Mouse (Mus musculus): ENCODE results near the gene Mybpc2. TPM values are rescaled to one million over a fixed set of nuclear protein-coding genes. Genes with fewer than 3 reads are reported as not detected.

Mybpc2 gene
- polyA plus RNA-seq, 1 experiment from 2014 or later: 4.5 TPM

DNA sequence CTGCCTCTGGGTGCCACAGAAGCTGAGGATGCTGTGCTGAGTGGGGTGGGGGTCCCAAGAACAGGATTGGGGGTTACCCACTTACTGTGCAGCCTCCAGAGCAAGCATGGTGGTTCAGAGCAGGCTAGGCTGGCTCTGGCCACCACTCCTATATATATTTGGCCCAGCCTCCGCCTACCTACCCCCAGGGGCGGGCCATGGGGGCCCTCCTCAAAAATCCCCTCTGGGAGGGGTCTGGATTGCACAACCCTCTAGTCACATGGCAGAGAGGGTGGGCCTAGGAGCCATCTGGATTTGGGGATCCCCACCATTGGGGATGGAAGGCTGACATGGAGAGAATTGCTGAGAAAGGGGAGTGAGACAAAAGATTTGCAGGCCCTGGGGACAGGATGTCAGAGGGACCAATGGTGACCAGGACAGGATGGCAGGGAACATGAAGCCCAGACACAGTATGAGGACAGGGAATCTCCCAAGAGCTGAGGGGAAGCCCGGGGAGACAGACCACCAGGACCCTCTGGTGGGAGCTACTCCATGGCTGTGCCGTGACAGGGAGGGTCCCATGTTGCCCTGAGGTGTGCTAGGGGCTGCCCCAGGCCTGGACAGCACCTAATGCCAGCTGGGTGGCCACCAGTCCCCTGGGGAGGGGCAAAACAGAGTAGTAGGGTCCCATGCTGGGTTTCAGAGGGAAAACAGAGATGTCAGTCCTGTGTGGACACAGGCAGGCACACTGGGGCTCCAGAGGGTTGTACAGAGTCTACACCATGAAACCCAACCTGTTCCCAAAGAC lies 7.7 kb upstream of the Mybpc2 start, which contains the start of gene Spib:
Gene Spib, minus strand, starts transcription at position 126 of the 787 bp plus-strand sequence.
- Histone ChIP-seq H3K27me3 (ENCODE audit: control insufficient read depth, insufficient read depth, low read length) (peaks cover 8% of the 10 kb centered on the region), H3K9ac (ENCODE audit: low read length) (no peak within 1 kb of the TSS), H3K9me3 (replicated peaks; ENCODE audit: control insufficient read depth, low read length) (no peaks in the 10 kb centered on the region), H3K27ac (ENCODE audit: low read length) (no peak within 1 kb of the TSS; the same call in 1 of the 2 replicates), H3K4me3 (ENCODE audit: low read length) (peak within 1 kb of the TSS; percentile 4; the same call in 1 of the 2 replicates), H3K4me1 (ENCODE audit: control insufficient read depth, insufficient read depth, low read length) (peaks cover 13% of the 10 kb centered on the region), H3K36me3 (ENCODE audit: control insufficient read depth, insufficient read depth) (peaks cover 16% of the 10 kb centered on the region), H3K4me2 (ENCODE audit: low read depth, low read length) (no peak within 1 kb of the TSS)
- ATAC-seq (replicated peaks; ENCODE audit: extremely low read depth, insufficient read depth, low FRiP score): no peak
- 87% methylated on average over 4 of the region's 4 CpGs for WGBS

DNA sequence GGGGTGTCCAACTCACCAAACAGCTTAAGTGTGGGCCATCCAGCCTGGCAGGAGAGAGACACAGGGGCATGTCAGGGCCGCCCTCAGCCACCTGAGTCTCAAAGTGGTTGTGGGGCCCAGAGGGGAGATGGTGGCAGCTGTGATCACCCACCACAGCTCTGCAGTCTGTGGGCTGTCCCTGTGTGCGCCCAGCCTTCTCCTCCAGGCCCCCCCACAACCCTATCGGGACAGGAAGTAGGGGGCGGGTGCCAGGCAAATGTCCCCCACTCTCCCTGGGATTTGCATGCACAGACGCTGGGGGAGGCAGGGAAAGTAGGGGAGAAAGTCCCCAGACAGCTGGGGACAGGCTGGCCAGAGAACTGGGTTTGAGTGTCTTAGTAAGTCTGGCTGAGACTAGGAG lies 6.8 kb upstream of the Mybpc2 start:
- Histone ChIP-seq H3K27me3 (ENCODE audit: control insufficient read depth, insufficient read depth, low read length) (peaks cover 11% of the 10 kb centered on the region), H3K4me1 (ENCODE audit: control insufficient read depth, insufficient read depth, low read length) (peaks cover 4% of the 10 kb centered on the region; the same call in 1 of the 2 replicates), H3K27ac (ENCODE audit: low read length) (no peak overlapping the region; the same call in 1 of the 2 replicates), H3K4me2 (ENCODE audit: low read depth, low read length) (no peak overlapping the region), H3K9me3 (replicated peaks; ENCODE audit: control insufficient read depth, low read length) (no peaks in the 10 kb centered on the region), H3K9ac (ENCODE audit: low read length) (no peak overlapping the region), H3K4me3 (ENCODE audit: low read length) (peak overlapping the region; percentile 4; the same call in 1 of the 2 replicates), H3K36me3 (ENCODE audit: control insufficient read depth, insufficient read depth) (peaks cover 14% of the 10 kb centered on the region)
- no peak for ATAC-seq (replicated peaks; ENCODE audit: extremely low read depth, insufficient read depth, low FRiP score)
- 26% methylated on average over 5 of the region's 5 CpGs for WGBS

DNA sequence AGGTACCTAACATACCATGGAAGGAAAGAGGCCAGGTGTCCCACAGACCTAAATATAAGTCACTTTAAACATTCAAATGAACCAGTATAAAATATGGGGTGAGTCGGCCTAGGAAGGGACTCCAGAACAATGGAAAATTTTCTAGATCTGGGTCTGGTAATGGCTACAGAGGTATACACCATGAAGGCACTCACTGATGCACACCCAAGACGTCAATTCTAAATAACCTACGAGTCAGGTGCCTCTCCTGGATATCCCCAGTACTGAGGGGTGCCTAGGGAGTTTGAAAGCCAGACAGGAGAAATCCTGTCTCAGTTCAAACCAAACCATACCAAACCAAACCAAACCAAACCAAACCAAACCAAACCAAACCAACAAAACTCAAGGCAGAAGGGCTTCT lies 6.1 kb upstream of the Mybpc2 start:
- Histone ChIP-seq H3K9me3 (replicated peaks; ENCODE audit: control insufficient read depth, low read length) (no peaks in the 10 kb centered on the region), H3K27ac (ENCODE audit: low read length) (no peak overlapping the region), H3K4me1 (ENCODE audit: control insufficient read depth, insufficient read depth, low read length) (peaks cover 2% of the 10 kb centered on the region), H3K4me2 (ENCODE audit: low read depth, low read length) (no peak overlapping the region), H3K9ac (ENCODE audit: low read length) (no peak overlapping the region), H3K36me3 (ENCODE audit: control insufficient read depth, insufficient read depth) (peaks cover 7% of the 10 kb centered on the region), H3K27me3 (ENCODE audit: control insufficient read depth, insufficient read depth, low read length) (peaks cover 11% of the 10 kb centered on the region), H3K4me3 (ENCODE audit: low read length) (no peak overlapping the region)
- 83% methylated on average over 3 of the region's 3 CpGs for WGBS
- no peak for ATAC-seq (replicated peaks; ENCODE audit: extremely low read depth, insufficient read depth, low FRiP score)

DNA sequence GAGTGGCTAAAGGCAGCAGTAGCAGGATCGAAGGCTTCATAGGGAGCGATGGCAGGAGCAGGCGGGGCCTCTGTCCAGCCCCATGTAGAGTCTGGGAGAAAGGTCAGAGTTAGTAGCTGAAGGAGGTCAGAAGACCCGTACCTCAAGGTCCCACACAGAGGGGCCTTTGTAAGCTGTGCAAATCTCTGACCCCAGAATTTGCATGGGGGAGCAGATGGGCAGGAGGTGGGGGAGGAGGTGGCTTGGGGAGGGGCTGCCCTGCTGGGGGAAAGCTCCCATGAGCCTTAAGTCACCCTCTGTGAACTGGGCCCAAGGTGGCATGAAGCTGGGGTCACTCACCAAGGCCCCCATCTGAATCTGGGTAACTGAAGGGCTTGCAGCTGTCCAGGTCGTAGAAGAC lies 5.1 kb upstream of the Mybpc2 start:
- Histone ChIP-seq H3K36me3 (ENCODE audit: control insufficient read depth, insufficient read depth) (peaks cover 4% of the 10 kb centered on the region; the same call in 1 of the 2 replicates), H3K9me3 (replicated peaks; ENCODE audit: control insufficient read depth, low read length) (no peaks in the 10 kb centered on the region), H3K4me3 (ENCODE audit: low read length) (no peak overlapping the region), H3K4me2 (ENCODE audit: low read depth, low read length) (no peak overlapping the region), H3K9ac (ENCODE audit: low read length) (no peak overlapping the region), H3K4me1 (ENCODE audit: control insufficient read depth, insufficient read depth, low read length) (peaks cover 12% of the 10 kb centered on the region), H3K27ac (ENCODE audit: low read length) (no peak overlapping the region), H3K27me3 (ENCODE audit: control insufficient read depth, insufficient read depth, low read length) (peaks cover 11% of the 10 kb centered on the region)
- no peak for ATAC-seq (replicated peaks; ENCODE audit: extremely low read depth, insufficient read depth, low FRiP score)
- 74% methylated on average over 5 of the region's 5 CpGs for WGBS

DNA sequence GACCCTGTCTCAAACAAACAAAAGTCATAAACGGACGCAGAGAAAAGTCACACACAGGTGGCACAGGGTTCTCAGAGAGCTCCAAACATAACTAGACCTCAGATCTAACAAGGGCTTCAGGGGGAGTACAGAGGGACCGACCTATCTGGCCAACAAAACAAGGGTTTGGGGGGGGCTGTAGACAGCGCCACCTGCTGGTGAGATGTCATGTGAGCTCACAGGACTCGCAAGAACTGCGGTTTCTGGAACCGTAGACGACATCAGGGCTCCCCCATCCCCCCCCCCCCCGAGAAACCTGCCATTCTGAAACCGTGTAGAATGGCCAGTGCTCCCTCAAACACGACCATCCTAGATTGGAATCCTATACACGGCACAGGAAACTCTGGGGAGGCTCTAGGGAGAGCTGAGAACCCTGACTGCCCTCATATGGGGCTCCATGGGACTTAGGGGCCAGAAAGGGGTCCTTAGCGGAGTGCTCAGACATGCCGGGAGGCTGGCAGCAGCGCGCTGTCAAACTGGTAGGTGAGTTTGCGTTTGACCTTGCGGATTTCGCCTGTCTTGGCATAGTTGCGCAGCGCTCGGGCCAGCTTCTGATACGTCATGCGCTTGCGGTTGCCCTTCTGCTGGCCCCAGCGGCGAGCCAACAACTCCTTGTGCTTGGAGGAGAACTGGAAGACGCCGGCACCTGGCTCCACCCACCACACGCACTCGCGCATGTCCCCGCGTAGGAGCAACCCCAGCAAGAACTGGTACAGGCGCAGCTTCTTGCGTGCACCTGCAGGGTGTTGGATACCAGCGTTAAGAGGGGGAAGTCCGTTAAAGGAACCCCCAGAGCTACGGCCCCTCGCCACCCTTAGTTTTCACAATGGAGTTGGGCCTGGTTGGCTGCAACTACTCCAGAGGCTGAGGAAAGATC lies 3.3 kb upstream of the Mybpc2 start:
- H3K4me2 ChIP-seq (ENCODE audit: low read depth, low read length): peak overlapping the region; percentile 82
- ATAC-seq (replicated peaks; ENCODE audit: extremely low read depth, insufficient read depth, low FRiP score): peak; percentile 26; the same call in 1 of the 2 replicates
- peak overlapping the region; percentile 39 for H3K4me3 ChIP-seq (ENCODE audit: low read length)
- peaks cover 18% of the 10 kb centered on the region for H3K27me3 ChIP-seq (ENCODE audit: control insufficient read depth, insufficient read depth, low read length)
- 0 out of 2 replicates have a peak overlapping the region, but pooled peaks have one; percentile 20 for H3K27ac ChIP-seq (ENCODE audit: low read length)
- no peaks in the 10 kb centered on the region for H3K9me3 ChIP-seq (replicated peaks; ENCODE audit: control insufficient read depth, low read length)
- H3K4me1 ChIP-seq (ENCODE audit: control insufficient read depth, insufficient read depth, low read length): peaks cover 15% of the 10 kb centered on the region
- no peaks in the 10 kb centered on the region for H3K36me3 ChIP-seq (ENCODE audit: control insufficient read depth, insufficient read depth)
- H3K9ac ChIP-seq (ENCODE audit: low read length): peak overlapping the region; percentile 75
- 6% methylated on average over 40 of the region's 40 CpGs for WGBS

DNA sequence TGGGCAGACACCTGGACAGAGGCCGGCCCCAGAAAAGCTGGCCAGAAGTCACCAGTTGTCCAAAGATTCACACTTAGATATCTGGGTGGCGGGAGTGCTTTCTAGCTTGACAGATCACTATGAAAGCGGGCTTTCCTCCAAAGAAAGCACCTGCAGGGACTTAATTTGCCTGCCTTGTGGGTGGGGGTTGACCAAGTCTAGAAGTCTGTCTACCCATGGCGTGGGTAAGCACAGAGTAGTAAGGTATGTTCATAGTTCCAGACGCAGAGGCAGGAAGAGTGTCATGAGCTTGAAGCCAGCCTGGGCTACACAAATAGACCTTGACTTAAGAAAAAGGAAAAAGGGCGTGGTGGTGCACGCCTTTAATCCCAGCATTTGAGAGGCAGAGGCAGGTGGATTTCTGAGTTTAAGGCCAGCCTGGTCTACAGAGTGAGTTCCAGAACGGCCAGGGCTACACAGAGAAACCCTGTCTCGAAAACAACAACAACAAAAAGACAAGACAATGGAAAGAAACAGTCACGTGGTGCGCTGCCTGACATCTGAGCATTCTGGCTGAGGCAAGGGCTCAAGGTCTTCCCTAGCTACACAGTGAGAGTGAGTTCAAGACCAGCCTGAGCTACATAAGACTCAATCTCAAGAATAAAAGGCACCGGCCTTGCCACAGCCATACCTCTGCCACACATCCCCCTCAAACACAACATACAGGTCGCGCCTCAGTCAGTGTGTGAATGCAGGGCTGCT lies 2.1 kb upstream of the Mybpc2 start:
- WGBS: 83% methylated on average over 14 of the region's 14 CpGs
- Histone ChIP-seq H3K27me3 (ENCODE audit: control insufficient read depth, insufficient read depth, low read length) (peaks cover 28% of the 10 kb centered on the region), H3K36me3 (ENCODE audit: control insufficient read depth, insufficient read depth) (no peaks in the 10 kb centered on the region)

DNA sequence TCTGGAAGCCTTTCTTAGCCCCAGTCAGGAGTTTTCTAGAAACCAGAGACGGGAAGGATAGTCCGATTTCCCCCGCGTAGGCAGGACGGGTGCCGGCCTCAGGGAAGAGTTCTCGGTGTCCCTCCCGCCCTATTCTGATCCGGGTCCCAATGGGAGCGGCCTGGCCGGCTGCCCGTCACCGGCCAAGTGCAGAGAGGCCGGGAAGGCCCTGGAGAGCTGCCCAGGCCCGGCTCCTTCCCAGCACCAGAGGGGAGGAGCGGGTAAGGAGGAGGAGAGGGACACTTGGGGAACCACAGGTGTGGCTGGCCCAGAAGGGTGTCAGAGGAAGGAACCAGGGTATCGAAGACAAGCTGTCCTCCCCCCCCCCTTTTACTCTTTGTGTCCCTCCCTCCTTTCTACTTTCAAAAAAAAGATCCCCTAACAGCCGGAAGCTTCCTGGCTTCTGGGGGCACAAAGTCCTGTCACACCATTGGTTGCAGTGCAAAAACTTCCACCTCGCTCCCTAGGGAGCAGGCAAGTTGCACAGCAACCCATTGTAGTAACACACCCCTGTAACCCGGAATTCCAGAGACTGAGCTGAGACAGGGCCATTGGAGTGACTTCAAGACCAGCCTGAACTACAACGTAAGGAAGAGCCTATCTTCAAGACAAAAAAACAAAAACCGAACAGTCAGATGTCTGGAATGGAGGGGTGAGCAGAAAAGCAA lies 823 bp upstream of the Mybpc2 start:
- WGBS: 18% methylated on average over 22 of the region's 22 CpGs
- Histone ChIP-seq H3K9me3 (replicated peaks; ENCODE audit: control insufficient read depth, low read length) (no peaks in the 10 kb centered on the region), H3K27ac (ENCODE audit: low read length) (peak overlapping the region; percentile 64), H3K36me3 (ENCODE audit: control insufficient read depth, insufficient read depth) (no peaks in the 10 kb centered on the region), H3K4me3 (ENCODE audit: low read length) (peak overlapping the region; percentile 29), H3K4me2 (ENCODE audit: low read depth, low read length) (peak overlapping the region; percentile 62), H3K9ac (ENCODE audit: low read length) (peak overlapping the region; percentile 65), H3K4me1 (ENCODE audit: control insufficient read depth, insufficient read depth, low read length) (peaks cover 17% of the 10 kb centered on the region), H3K27me3 (ENCODE audit: control insufficient read depth, insufficient read depth, low read length) (peaks cover 37% of the 10 kb centered on the region)
- peak; percentile 71 for ATAC-seq (replicated peaks; ENCODE audit: extremely low read depth, insufficient read depth, low FRiP score)

More for the DNA sequence above, 2.1 kb upstream of the Mybpc2 start:
- H3K27ac ChIP-seq (ENCODE audit: low read length): no peak overlapping the region
- no peak overlapping the region for H3K9ac ChIP-seq (ENCODE audit: low read length)
- no peak for ATAC-seq (replicated peaks; ENCODE audit: extremely low read depth, insufficient read depth, low FRiP score)
- peaks cover 16% of the 10 kb centered on the region for H3K4me1 ChIP-seq (ENCODE audit: control insufficient read depth, insufficient read depth, low read length)
- no peaks in the 10 kb centered on the region for H3K9me3 ChIP-seq (replicated peaks; ENCODE audit: control insufficient read depth, low read length)
- no peak overlapping the region for H3K4me3 ChIP-seq (ENCODE audit: low read length)
- no peak overlapping the region for H3K4me2 ChIP-seq (ENCODE audit: low read depth, low read length)

DNA sequence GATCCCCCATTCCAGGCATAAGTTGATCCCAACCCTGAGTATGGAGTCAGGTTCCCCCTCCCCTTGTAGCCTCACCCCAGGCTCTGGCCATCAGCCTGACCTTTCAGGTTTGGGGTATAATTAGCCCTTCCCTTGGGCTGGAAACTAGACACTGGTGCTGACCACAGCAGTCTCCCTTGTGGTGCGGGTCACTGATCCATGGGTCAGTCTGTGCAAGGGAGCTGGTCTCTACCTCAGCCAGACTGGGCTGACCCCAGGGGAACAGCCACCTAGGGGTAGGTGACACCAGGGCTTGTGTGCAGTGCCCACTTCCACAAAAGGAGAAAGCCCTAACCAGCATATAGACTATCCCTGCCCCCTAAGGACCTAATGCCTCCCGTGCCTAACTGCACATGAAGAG lies 1.4 kb downstream of the Mybpc2 start:
- H3K4me1 ChIP-seq (ENCODE audit: control insufficient read depth, insufficient read depth, low read length): peaks cover 17% of the 10 kb centered on the region
- H3K36me3 ChIP-seq (ENCODE audit: control insufficient read depth, insufficient read depth): no peaks in the 10 kb centered on the region
- no peak overlapping the region for H3K27ac ChIP-seq (ENCODE audit: low read length)
- H3K4me2 ChIP-seq (ENCODE audit: low read depth, low read length): no peak overlapping the region
- 71% methylated on average over 2 of the region's 2 CpGs for WGBS
- H3K4me3 ChIP-seq (ENCODE audit: low read length): no peak overlapping the region
- no peak for ATAC-seq (replicated peaks; ENCODE audit: extremely low read depth, insufficient read depth, low FRiP score)
- H3K9me3 ChIP-seq (replicated peaks; ENCODE audit: control insufficient read depth, low read length): no peaks in the 10 kb centered on the region; the same call in 1 of the 2 replicates
- H3K27me3 ChIP-seq (ENCODE audit: control insufficient read depth, insufficient read depth, low read length): peaks cover 33% of the 10 kb centered on the region
- no peak overlapping the region for H3K9ac ChIP-seq (ENCODE audit: low read length)

All from heart, embryonic 16.5 days (tissue).